Mouse (Mus musculus): Measurements from ENCODE around the gene Hmx1. TPM values are rescaled to one million over a fixed set of nuclear protein-coding genes. Genes with fewer than 3 reads are reported as not detected.

Hmx1 gene
- polyA plus RNA-seq, 1 experiment: not detected

- 79% methylated on average over 7 of the region's 7 CpGs for WGBS
- Histone ChIP-seq H3K4me1 (ENCODE audit: control insufficient read depth, insufficient read depth, insufficient read length) (no peaks in the 10 kb centered on the region), H3K4me3 (ENCODE audit: extremely low read depth, insufficient read depth, insufficient read length) (no peak overlapping the region), H3K36me3 (ENCODE audit: control insufficient read depth, insufficient read depth, low read length) (no peaks in the 10 kb centered on the region), H3K27me3 (ENCODE audit: control insufficient read depth, insufficient read depth, low read length) (no peaks in the 10 kb centered on the region), H3K27ac (ENCODE audit: insufficient read depth, low read length) (no peak overlapping the region)
- no peak for DNase-seq (ENCODE audit: low read depth in 1 of 2, low spot score in 2 of 2)
- no peak for TF ChIP-seq CTCF (IDR thresholded peaks at IDR 0.05; ENCODE audit: extremely low read depth, insufficient read depth, insufficient read length, insufficient replicate concordance)
- no peak for TF ChIP-seq POLR2A (IDR thresholded peaks at IDR 0.05; ENCODE audit: low read depth, low read length)
These were observed 28.8 kb downstream of the Hmx1 start for GRCm38 (mm10) chr5:35417707-35418106.

- Histone ChIP-seq H3K27me3 (ENCODE audit: control insufficient read depth, insufficient read depth, low read length) (no peaks in the 10 kb centered on the region), H3K27ac (ENCODE audit: insufficient read depth, low read length) (no peak overlapping the region), H3K36me3 (ENCODE audit: control insufficient read depth, insufficient read depth, low read length) (no peaks in the 10 kb centered on the region), H3K4me1 (ENCODE audit: control insufficient read depth, insufficient read depth, insufficient read length) (no peaks in the 10 kb centered on the region), H3K4me3 (ENCODE audit: extremely low read depth, insufficient read depth, insufficient read length) (no peak overlapping the region)
- TF ChIP-seq POLR2A (IDR thresholded peaks at IDR 0.05; ENCODE audit: low read depth, low read length) (no peak), CTCF (IDR thresholded peaks at IDR 0.05; ENCODE audit: extremely low read depth, insufficient read depth, insufficient read length, insufficient replicate concordance) (no peak)
- DNase-seq (ENCODE audit: low read depth in 1 of 2, low spot score in 2 of 2): no peak
- WGBS: 73% methylated on average over 4 of the region's 4 CpGs
These were observed 32.7 kb downstream of the Hmx1 start for GRCm38 (mm10) chr5:35421622-35422021.

- 47% methylated on average over 11 of the region's 11 CpGs for WGBS
- Histone ChIP-seq H3K27ac (ENCODE audit: insufficient read depth, low read length) (no peak overlapping the region), H3K36me3 (ENCODE audit: control insufficient read depth, insufficient read depth, low read length) (no peaks in the 10 kb centered on the region), H3K4me1 (ENCODE audit: control insufficient read depth, insufficient read depth, insufficient read length) (no peaks in the 10 kb centered on the region), H3K27me3 (ENCODE audit: control insufficient read depth, insufficient read depth, low read length) (no peaks in the 10 kb centered on the region), H3K4me3 (ENCODE audit: extremely low read depth, insufficient read depth, insufficient read length) (no peak overlapping the region)
- DNase-seq (ENCODE audit: low read depth in 1 of 2, low spot score in 2 of 2): no peak
- no peak for TF ChIP-seq CTCF (IDR thresholded peaks at IDR 0.05; ENCODE audit: extremely low read depth, insufficient read depth, insufficient read length, insufficient replicate concordance)
- no peak for TF ChIP-seq POLR2A (IDR thresholded peaks at IDR 0.05; ENCODE audit: low read depth, low read length)
These were observed 36.3 kb downstream of the Hmx1 start for GRCm38 (mm10) chr5:35425218-35425617.

- Histone ChIP-seq H3K4me1 (ENCODE audit: control insufficient read depth, insufficient read depth, insufficient read length) (no peaks in the 10 kb centered on the region), H3K36me3 (ENCODE audit: control insufficient read depth, insufficient read depth, low read length) (no peaks in the 10 kb centered on the region), H3K27ac (ENCODE audit: insufficient read depth, low read length) (no peak overlapping the region), H3K4me3 (ENCODE audit: extremely low read depth, insufficient read depth, insufficient read length) (no peak overlapping the region), H3K27me3 (ENCODE audit: control insufficient read depth, insufficient read depth, low read length) (no peaks in the 10 kb centered on the region)
- TF ChIP-seq POLR2A (IDR thresholded peaks at IDR 0.05; ENCODE audit: low read depth, low read length) (no peak), CTCF (IDR thresholded peaks at IDR 0.05; ENCODE audit: extremely low read depth, insufficient read depth, insufficient read length, insufficient replicate concordance) (no peak)
- WGBS: 82% methylated on average over 6 of the region's 6 CpGs
- no peak for DNase-seq (ENCODE audit: low read depth in 1 of 2, low spot score in 2 of 2)
These were observed 39.0 kb downstream of the Hmx1 start for GRCm38 (mm10) chr5:35427901-35428300.

GRCm38 (mm10) chr5:35428421-35428820, 39.5 kb downstream of the Hmx1 start:
- TF ChIP-seq CTCF (IDR thresholded peaks at IDR 0.05; ENCODE audit: extremely low read depth, insufficient read depth, insufficient read length, insufficient replicate concordance): no peak
- TF ChIP-seq POLR2A (IDR thresholded peaks at IDR 0.05; ENCODE audit: low read depth, low read length): no peak
- 78% methylated on average over 6 of the region's 6 CpGs for WGBS
- no peak for DNase-seq (ENCODE audit: low read depth in 1 of 2, low spot score in 2 of 2)
- H3K27ac ChIP-seq (ENCODE audit: insufficient read depth, low read length): no peak overlapping the region
- H3K4me1 ChIP-seq (ENCODE audit: control insufficient read depth, insufficient read depth, insufficient read length): no peaks in the 10 kb centered on the region
- H3K36me3 ChIP-seq (ENCODE audit: control insufficient read depth, insufficient read depth, low read length): no peaks in the 10 kb centered on the region
- H3K27me3 ChIP-seq (ENCODE audit: control insufficient read depth, insufficient read depth, low read length): no peaks in the 10 kb centered on the region
- no peak overlapping the region for H3K4me3 ChIP-seq (ENCODE audit: extremely low read depth, insufficient read depth, insufficient read length)

GRCm38 (mm10) chr5:35432098-35432497, 43.2 kb downstream of the Hmx1 start:
- WGBS: 69% methylated on average over 6 of the region's 6 CpGs
- TF ChIP-seq POLR2A (IDR thresholded peaks at IDR 0.05; ENCODE audit: low read depth, low read length) (no peak), CTCF (IDR thresholded peaks at IDR 0.05; ENCODE audit: extremely low read depth, insufficient read depth, insufficient read length, insufficient replicate concordance) (no peak)

GRCm38 (mm10) chr5:35434038-35434437, 45.1 kb downstream of the Hmx1 start:
- no peak overlapping the region for H3K27ac ChIP-seq (ENCODE audit: insufficient read depth, low read length)
- no peak for TF ChIP-seq POLR2A (IDR thresholded peaks at IDR 0.05; ENCODE audit: low read depth, low read length)
- TF ChIP-seq CTCF (IDR thresholded peaks at IDR 0.05; ENCODE audit: extremely low read depth, insufficient read depth, insufficient read length, insufficient replicate concordance): no peak
- H3K27me3 ChIP-seq (ENCODE audit: control insufficient read depth, insufficient read depth, low read length): no peaks in the 10 kb centered on the region
- 35% methylated on average over 5 of the region's 5 CpGs for WGBS
- no peak for DNase-seq (ENCODE audit: low read depth in 1 of 2, low spot score in 2 of 2)
- no peak overlapping the region for H3K4me3 ChIP-seq (ENCODE audit: extremely low read depth, insufficient read depth, insufficient read length)
- no peaks in the 10 kb centered on the region for H3K4me1 ChIP-seq (ENCODE audit: control insufficient read depth, insufficient read depth, insufficient read length)
- no peaks in the 10 kb centered on the region for H3K36me3 ChIP-seq (ENCODE audit: control insufficient read depth, insufficient read depth, low read length)

More at GRCm38 (mm10) chr5:35432098-35432497, 43.2 kb downstream of the Hmx1 start:
- H3K4me1 ChIP-seq (ENCODE audit: control insufficient read depth, insufficient read depth, insufficient read length): no peaks in the 10 kb centered on the region
- DNase-seq (ENCODE audit: low read depth in 1 of 2, low spot score in 2 of 2): no peak
- no peak overlapping the region for H3K27ac ChIP-seq (ENCODE audit: insufficient read depth, low read length)
- no peak overlapping the region for H3K4me3 ChIP-seq (ENCODE audit: extremely low read depth, insufficient read depth, insufficient read length)
- no peaks in the 10 kb centered on the region for H3K27me3 ChIP-seq (ENCODE audit: control insufficient read depth, insufficient read depth, low read length)
- H3K36me3 ChIP-seq (ENCODE audit: control insufficient read depth, insufficient read depth, low read length): no peaks in the 10 kb centered on the region
